In the genomic region with DNA sequence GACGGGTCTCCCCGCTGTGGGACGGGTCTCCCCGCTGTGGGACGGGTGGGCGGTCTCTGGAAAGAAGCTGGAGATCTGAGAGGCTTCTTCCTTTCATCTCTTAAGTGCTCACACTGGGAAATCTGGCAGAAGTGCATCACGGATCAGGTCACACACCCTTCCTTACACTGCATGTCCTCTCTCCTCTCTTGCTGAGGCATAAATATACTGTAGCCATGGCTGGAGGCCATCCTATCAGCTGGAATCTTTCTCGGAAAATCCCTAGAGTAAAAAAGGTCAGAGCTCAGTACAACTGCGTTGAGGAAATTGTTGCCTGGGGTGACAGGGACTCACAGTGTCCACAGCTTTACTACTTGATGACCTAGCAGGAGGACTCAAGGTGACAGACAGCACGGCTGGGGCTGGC, we compare ENCODE assay signal across 11 mouse cellular contexts. TPM values are rescaled to one million over a fixed set of nuclear protein-coding genes. Genes with fewer than 3 reads are reported as not detected.
A peak's percentile ranks its signal among the peaks of the same experiment; 100 is the strongest.
DNase-seq lines count a peak whose midpoint lies in the region; ATAC-seq and TF ChIP-seq lines count a peak whose summit lies in the region.
"Had no signal": no experiment of that assay in that cellular context is flagged by ENCODE, and none has a peak within 500 bp of the region (broad histone marks: within the 10 kb centered on the region; RNA-seq: fewer than 3 reads in every experiment).

No protein-coding gene starts in this region.

- no peaks in the 10 kb centered on the region for H3K9me3 ChIP-seq in lung, postnatal 0 days (ENCODE audit: low read length)
- H3K9me3 ChIP-seq: neural tube, embryonic 12.5 days had no signal

- no peaks in the 10 kb centered on the region for H3K27me3 ChIP-seq in lung, postnatal 0 days (replicated peaks; ENCODE audit: insufficient read depth, low read length)
- H3K27me3 ChIP-seq: neural tube, embryonic 12.5 days had no signal

- intact Hi-C loops in heart, postnatal 36 days (cut with DNase I): no loop called here

- no peak for TF ChIP-seq EP300 in lung, postnatal 0 days (IDR thresholded peaks at IDR 0.05)

- no peak overlapping the region for H3K27ac ChIP-seq in lung, postnatal 0 days (ENCODE audit: low read length)
- H3K27ac ChIP-seq: neural tube, embryonic 12.5 days had no signal

- peak; percentile 43 for DNase-seq in lung, postnatal 0 days (ENCODE audit: low spot score)
- DNase-seq in lung, postnatal 36 days: no peak
- DNase-seq in heart, adult 18-20 months: peak; percentile 60 to 65
- peak; percentile 18 to 43 for DNase-seq in heart, postnatal 36 days
- DNase-seq in retina, embryonic 14.5 days (ENCODE audit: low spot score): peak; percentile 19
- DNase-seq in cerebellum, postnatal 25 days: no peak
- no peak for DNase-seq in lung, postnatal 25 days (ENCODE audit: low spot score)
- DNase-seq: cerebellum, adult 9-11 months; lung, adult 2 months had no signal

- H3K4me3 ChIP-seq in lung, postnatal 0 days (ENCODE audit: low read depth, low read length): no peak overlapping the region
- H3K4me3 ChIP-seq: neural tube, embryonic 12.5 days had no signal

- no peaks in the 10 kb centered on the region for H3K36me3 ChIP-seq in lung, postnatal 0 days (ENCODE audit: insufficient read depth, low read length)

- no peak overlapping the region for H3K4me2 ChIP-seq in lung, postnatal 0 days (replicated peaks; ENCODE audit: low read depth, low read length)
- H3K4me2 ChIP-seq: neural tube, embryonic 12.5 days had no signal

- no peak overlapping the region for H3K9ac ChIP-seq in lung, postnatal 0 days (replicated peaks; ENCODE audit: low read depth)
- H3K9ac ChIP-seq: neural tube, embryonic 12.5 days had no signal

- peak; percentile 57 for ATAC-seq in lung, postnatal 0 days
- ATAC-seq: forebrain, embryonic 16.5 days had no signal

- H3K4me1 ChIP-seq in lung, postnatal 0 days (ENCODE audit: insufficient read depth, low read depth, low read length): no peaks in the 10 kb centered on the region

- WGBS in lung, postnatal 0 days: 41% methylated on average over 10 of the region's 10 CpGs

- TF ChIP-seq CTCF in lung, postnatal 0 days (IDR thresholded peaks at IDR 0.05): no peak

RNA-seq across cellular contexts. Expression of gene Oaz2, which starts 53.4 kb away (rescaled TPM):
- 639 and 649 TPM in 2 replicates for polyA plus RNA-seq in lung, postnatal 0 days (2015; fragmentation: Nextera tagmentation; extraction: Ambion mirVana)
- 100 to 1,000 TPM; 201 to 238 TPM for total RNA-seq in heart, adult 18-20 months (2021)
- total RNA-seq in heart, postnatal 36 days (2021): 100 to 1,000 TPM; 225 to 237 TPM

Comparison
In these comparisons a context has a peak if more than half of its experiments do, and no peak if none do; other contexts are left out.
1. DNase-seq: peak in lung, postnatal 0 days (single experiment), heart, adult 18-20 months (2 of 2), heart, postnatal 36 days (2 of 2) and retina, embryonic 14.5 days (single experiment); none in lung, postnatal 36 days (single experiment), cerebellum, postnatal 25 days (0 of 2) and lung, postnatal 25 days (single experiment).